34 mouse cellular contexts compared by ENCODE assay signal in genomic region chr4:106542211-106542610, GRCm38 (mm10). TPM values are rescaled to one million over a fixed set of nuclear protein-coding genes. Genes with fewer than 3 reads are reported as not detected.
DNase-seq lines count a peak whose midpoint lies in the region; ATAC-seq and TF ChIP-seq lines count a peak whose summit lies in the region.
"Had no signal": no experiment of that assay in that cellular context is flagged by ENCODE, and none has a peak within 500 bp of the region (broad histone marks: within the 10 kb centered on the region; RNA-seq: fewer than 3 reads in every experiment).

No protein-coding gene starts in this region.

- peak; percentile 72 for DNase-seq in kidney, adult 11 months
- DNase-seq in kidney, postnatal 10 days, result no peak
- peak; percentile 82 for DNase-seq in liver, adult 2 months (ENCODE audit: extremely low read depth, low read depth, low spot score)
- DNase-seq in liver, postnatal 0 days, result no peak
- DNase-seq in kidney, postnatal 25 days, result peak; percentile 61 to 81
- DNase-seq in heart, adult 2 months, result no peak
- no peak for DNase-seq in layer of hippocampus, adult 11-12 months (ENCODE audit: low spot score)
- DNase-seq: adrenal gland, adult 8-10 months; adrenal gland, postnatal 25 days; cerebellum, adult 11-12 months; cerebellum, adult 8-10 months; cerebellum, postnatal 10 days; cerebellum, postnatal 36 days; embryo, embryonic 11 days; gastrocnemius, postnatal 10 days; gastrocnemius, postnatal 36 days had no signal

- no peak overlapping the region for H3K4me3 ChIP-seq in liver, adult 2 months (ENCODE audit: insufficient read depth, low read depth, low read length)
- no peak overlapping the region for H3K4me3 ChIP-seq in liver, postnatal 0 days (ENCODE audit: low read depth, low read length)
- H3K4me3 ChIP-seq in heart, adult 2 months, result no peak overlapping the region
- H3K4me3 ChIP-seq: embryonic facial prominence, embryonic 10.5 days; embryonic facial prominence, embryonic 13.5 days; erythroblast, embryonic 14.5 days; forebrain, embryonic 12.5 days; forebrain, embryonic 15.5 days; hindbrain, embryonic 12.5 days had no signal

- no peak for TF ChIP-seq EP300 in liver, postnatal 0 days (IDR thresholded peaks at IDR 0.05; ENCODE audit: low read depth)
- no peak for TF ChIP-seq EP300 in heart, adult 2 months (IDR thresholded peaks at IDR 0.05; ENCODE audit: insufficient read depth, low read depth, low read length)

- 53% methylated on average over 2 of the region's 2 CpGs for WGBS in liver, adult 2 months
- 65% methylated on average over 2 of the region's 2 CpGs for WGBS in liver, postnatal 0 days (ENCODE audit: insufficient replicate concordance)
- WGBS in heart, adult 2 months, result 79% methylated on average over 2 of the region's 2 CpGs

- TF ChIP-seq CTCF in liver, adult 2 months (IDR thresholded peaks at IDR 0.05; ENCODE audit: low read depth, low read length), result no peak
- TF ChIP-seq CTCF in liver, postnatal 0 days (IDR thresholded peaks at IDR 0.05; ENCODE audit: low read depth), result no peak
- TF ChIP-seq CTCF in heart, adult 2 months (IDR thresholded peaks at IDR 0.05), result no peak

- H3K27me3 ChIP-seq in liver, adult 2 months (ENCODE audit: control insufficient read depth, insufficient read depth, low read length), result no peaks in the 10 kb centered on the region
- no peaks in the 10 kb centered on the region for H3K27me3 ChIP-seq in liver, postnatal 0 days (ENCODE audit: insufficient read depth, low read length)
- no peaks in the 10 kb centered on the region for H3K27me3 ChIP-seq in heart, adult 2 months (ENCODE audit: control insufficient read depth, insufficient read depth, low read length)
- H3K27me3 ChIP-seq: embryonic facial prominence, embryonic 13.5 days; forebrain, embryonic 12.5 days; forebrain, embryonic 15.5 days; hindbrain, embryonic 12.5 days had no signal

- H3K9ac ChIP-seq in liver, adult 2 months (ENCODE audit: low read depth, low read length), result no peak overlapping the region
- H3K9ac ChIP-seq in liver, postnatal 0 days (replicated peaks), result no peak overlapping the region
- no peak overlapping the region for H3K9ac ChIP-seq in heart, adult 2 months (ENCODE audit: low read depth, low read length)
- H3K9ac ChIP-seq: embryonic facial prominence, embryonic 13.5 days; forebrain, embryonic 12.5 days; forebrain, embryonic 15.5 days; hindbrain, embryonic 12.5 days had no signal

- no peaks in the 10 kb centered on the region for H3K9me3 ChIP-seq in liver, postnatal 0 days (ENCODE audit: low read length)
- H3K9me3 ChIP-seq: embryonic facial prominence, embryonic 10.5 days; embryonic facial prominence, embryonic 13.5 days; forebrain, embryonic 12.5 days; forebrain, embryonic 15.5 days; hindbrain, embryonic 12.5 days had no signal

- H3K36me3 ChIP-seq in liver, adult 2 months (ENCODE audit: control insufficient read depth, insufficient read depth, low read length), result no peaks in the 10 kb centered on the region
- no peaks in the 10 kb centered on the region for H3K36me3 ChIP-seq in liver, postnatal 0 days (replicated peaks; ENCODE audit: insufficient read depth, low read length)
- H3K36me3 ChIP-seq in heart, adult 2 months (ENCODE audit: control insufficient read depth, insufficient read depth, low read length), result no peaks in the 10 kb centered on the region
- H3K36me3 ChIP-seq: embryonic facial prominence, embryonic 10.5 days; embryonic facial prominence, embryonic 13.5 days; forebrain, embryonic 12.5 days; forebrain, embryonic 15.5 days; hindbrain, embryonic 12.5 days had no signal

- no peak overlapping the region for H3K4me2 ChIP-seq in liver, postnatal 0 days (ENCODE audit: low read depth, low read length)
- H3K4me2 ChIP-seq: embryonic facial prominence, embryonic 13.5 days; forebrain, embryonic 12.5 days; forebrain, embryonic 15.5 days; heart, embryonic 11.5 days; hindbrain, embryonic 12.5 days had no signal

- H3K79me2 ChIP-seq in liver, adult 2 months (ENCODE audit: control insufficient read depth, insufficient read depth, low read length), result no peaks in the 10 kb centered on the region
- H3K79me2 ChIP-seq in heart, adult 2 months (replicated peaks; ENCODE audit: control insufficient read depth, insufficient read depth, low read length), result no peaks in the 10 kb centered on the region

- H3K4me1 ChIP-seq in liver, adult 2 months (ENCODE audit: control insufficient read depth, insufficient read depth, low read length), result peaks cover 23% of the 10 kb centered on the region; the same call in 1 of the 2 replicates
- peaks cover 5% of the 10 kb centered on the region for H3K4me1 ChIP-seq in liver, postnatal 0 days (ENCODE audit: insufficient read depth)
- H3K4me1 ChIP-seq in heart, adult 2 months (ENCODE audit: control insufficient read depth, insufficient read depth, low read length), result no peaks in the 10 kb centered on the region
- H3K4me1 ChIP-seq: embryonic facial prominence, embryonic 13.5 days; forebrain, embryonic 12.5 days; forebrain, embryonic 15.5 days had no signal

- ATAC-seq in liver, postnatal 0 days, result no peak
- no peak for ATAC-seq in frontal cortex, adult (ENCODE audit: low TSS enrichment)
- ATAC-seq: activated CD4-positive, CD25-positive, alpha-beta regulatory T cell, adult 4 months; forebrain, embryonic 15.5 days had no signal

- intact Hi-C loops in heart, adult 2 months (cut with DNase I), result no loop called here

- TF ChIP-seq POLR2A in liver, adult 2 months (IDR thresholded peaks at IDR 0.05; ENCODE audit: extremely low read depth, insufficient read depth, low read length), result no peak
- TF ChIP-seq POLR2A in heart, adult 2 months (IDR thresholded peaks at IDR 0.05; ENCODE audit: insufficient read depth, low read depth, low read length), result no peak

- H3K27ac ChIP-seq in liver, adult 2 months (replicated peaks; ENCODE audit: insufficient read depth, low read depth, low read length), result no peak overlapping the region
- H3K27ac ChIP-seq in liver, postnatal 0 days (ENCODE audit: low read depth), result no peak overlapping the region
- no peak overlapping the region for H3K27ac ChIP-seq in heart, adult 2 months
- H3K27ac ChIP-seq: embryonic facial prominence, embryonic 10.5 days; embryonic facial prominence, embryonic 13.5 days; forebrain, embryonic 12.5 days; forebrain, embryonic 15.5 days; hindbrain, embryonic 12.5 days had no signal

RNA-seq across cellular contexts. Expression of gene Dhcr24, which starts 18.6 kb away (rescaled TPM):
- total RNA-seq in liver, adult 2 months (2014; rRNA removed), result 253 and 456 TPM in 2 replicates
- 676 and 851 TPM in 2 replicates for polyA plus RNA-seq in liver, adult 2 months (2012; rRNA removed)
- polyA plus RNA-seq in liver, postnatal 0 days (2015; fragmentation: Nextera tagmentation; extraction: Ambion mirVana), result 13.6 and 17.1 TPM in 2 replicates
- 1 to 10 TPM; 1.4 to 4.0 TPM for total RNA-seq in heart, adult 2 months (2021)
- polyA plus RNA-seq in heart, adult 2 months (2012; rRNA removed), result 5.2 and 5.4 TPM in 2 replicates

RNA-seq across cellular contexts. Expression of gene Bsnd, which starts 50.1 kb away (rescaled TPM):
- not detected in 2 replicates for total RNA-seq in liver, adult 2 months (2014; rRNA removed)
- not detected in 2 replicates for polyA plus RNA-seq in liver, adult 2 months (2012; rRNA removed)
- not detected in 2 replicates for polyA plus RNA-seq in liver, postnatal 0 days (2015; fragmentation: Nextera tagmentation; extraction: Ambion mirVana)
- total RNA-seq in heart, adult 2 months (2021), result not detected
- polyA plus RNA-seq in heart, adult 2 months (2012; rRNA removed), result not detected in 2 replicates
- total RNA-seq: adrenal gland, postnatal 25 days; gastrocnemius, adult 18-20 months; gastrocnemius, postnatal 36 days; granulocyte monocyte progenitor cell, adult 5-6 weeks; heart, adult 8-10 months; heart, postnatal 25 days; hematopoietic stem cell, adult 5-6 weeks had no signal
- polyA plus RNA-seq: activated CD4-positive, CD25-positive, alpha-beta regulatory T cell, adult 4 months; brain, embryonic 14.5 days; cortical plate, adult 2 months; embryonic facial prominence, embryonic 10.5 days; embryonic facial prominence, embryonic 13.5 days; erythroblast, embryonic 14.5 days; forebrain, embryonic 12.5 days; forebrain, embryonic 15.5 days; heart, embryonic 11.5 days; heart, embryonic 14.5 days; heart, postnatal 0 days had no signal

Comparison
In these comparisons a context has a peak if more than half of its experiments do, and no peak if none do; other contexts are left out.
1. DNase-seq: peak in kidney, adult 11 months (single experiment), liver, adult 2 months (single experiment) and kidney, postnatal 25 days (2 of 2); none in kidney, postnatal 10 days (single experiment), liver, postnatal 0 days (single experiment), heart, adult 2 months (0 of 2) and layer of hippocampus, adult 11-12 months (single experiment).
2. RNA of gene Dhcr24, which starts 18.6 kb away (polyA plus RNA-seq): 676 to 851 TPM in liver, adult 2 months; 13.6 to 17.1 TPM in liver, postnatal 0 days and 5.2 to 5.4 TPM in heart, adult 2 months; every median in the first group is over 10 times any median in the second.